Mouse (Mus musculus) heart, postnatal 0 days (tissue): ENCODE data around the gene Otop3. TPM values are rescaled to one million over a fixed set of nuclear protein-coding genes. Genes with fewer than 3 reads are reported as not detected.

Experiments used
- ATAC-seq: fragments of 200-750 bp; cut with Nextera tagmentation; 2 replicates; pipeline ENCODE4 v1.8.0; 2017; ENCODE audit warnings: low read depth, moderate number of reproducible peaks, moderate library complexity; ENCODE audit not compliant: insufficient read depth
- DNase-seq: peaks from one replicate; pipeline ENCODE4 v3.0.0-alpha.2; 2016; ENCODE audit warnings: low spot score
- H3K27ac ChIP-seq: fragments of 300-500 bp; sonication (generic); 2 replicates; pipeline ENCODE4 v1.5.1; 2014; ENCODE audit warnings: low read depth, mild to moderate bottlenecking
- H3K27me3 ChIP-seq: fragments of 300-500 bp; sonication (generic); 2 replicates; pipeline ENCODE4 v1.6.1; 2014; ENCODE audit warnings: low read length, mixed read lengths; ENCODE audit not compliant: control insufficient read depth, insufficient read depth
- H3K36me3 ChIP-seq: fragments of 300-500 bp; sonication (generic); replicated peaks from 2 replicates; pipeline ENCODE4 v1.6.1; 2014; ENCODE audit warnings: low read length, mixed read lengths; ENCODE audit not compliant: control insufficient read depth, insufficient read depth
- H3K4me1 ChIP-seq: fragments of 300-500 bp; sonication (generic); 2 replicates; pipeline ENCODE4 v1.6.1; 2014; ENCODE audit warnings: antibody characterized with exemption; ENCODE audit not compliant: control insufficient read depth, insufficient read depth
- H3K4me2 ChIP-seq: fragments of 300-500 bp; sonication (generic); 2 replicates; pipeline ENCODE4 v1.6.1; 2014; ENCODE audit warnings: low read depth, mild to moderate bottlenecking, low read length, moderate library complexity
- H3K4me3 ChIP-seq: fragments of 300-500 bp; sonication (generic); 2 replicates; pipeline ENCODE4 v1.5.1; 2014; ENCODE audit warnings: low read depth, low read length
- H3K9ac ChIP-seq: fragments of 300-500 bp; sonication (generic); replicated peaks from 2 replicates; pipeline ENCODE4 v1.6.1; 2014; ENCODE audit warnings: low read depth, low read length, mixed read lengths
- H3K9me3 ChIP-seq: fragments of 300-500 bp; sonication (generic); replicated peaks from 2 replicates; pipeline ENCODE4 v1.6.1; 2016; ENCODE audit warnings: low read length; ENCODE audit not compliant: control insufficient read depth
- CTCF ChIP-seq: IDR thresholded peaks from 2 replicates; pipeline ENCODE4 v1.5.1; 2016; ENCODE audit warnings: antibody characterized with exemption, control low read depth, low read depth
- EP300 ChIP-seq: IDR thresholded peaks from 2 replicates; pipeline ENCODE4 v1.6.1; 2016; ENCODE audit warnings: antibody characterized with exemption, low read depth
- WGBS: fragments of 180-500 bp; shearing (Covaris S2); extraction: QIAGEN DNeasy Blood & Tissue Kit; methylation state at CpG from one replicate; pipeline ENCODE4 v1.1.7; 2014; 5-methylcytosine and 5-hydroxymethylcytosine counted together
- polyA plus RNA-seq: library from polyadenylated mRNA; unstranded; fragments of >200 nt; fragmentation: Nextera tagmentation; extraction: Ambion mirVana; gene quantifications from 2 replicates; pipeline ENCODE4 v1.2.1, GENCODE M21; 2015
- total RNA-seq: library from RNA; depleted of rRNA; stranded (reverse); fragments of >200 nt; gene quantifications from 2 replicates; pipeline ENCODE4 v1.2.3, GENCODE M21; 2014; ENCODE audit warnings: low replicate concordance

Otop3 gene
- total and polyA plus RNA-seq, 2 experiments from 2014 or later, result not detected

DNA sequence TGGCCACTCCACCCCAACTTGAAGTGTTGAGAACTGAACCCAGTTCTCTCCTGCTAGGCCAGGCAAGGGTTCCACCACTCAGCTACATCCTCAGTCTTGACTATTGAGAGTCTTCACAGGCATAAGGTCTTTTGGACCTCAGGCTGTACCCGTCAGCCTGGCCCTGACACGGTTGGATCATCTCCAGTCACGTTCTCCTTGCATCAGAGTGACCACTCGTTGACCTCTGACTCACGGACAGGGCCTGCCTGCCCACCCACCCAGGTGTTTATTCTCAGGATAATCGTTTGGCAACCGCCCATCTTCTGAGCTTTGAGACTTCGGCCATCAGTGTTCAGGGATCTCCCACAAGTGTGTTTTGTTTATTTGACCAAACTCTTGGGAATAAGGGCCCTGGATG lies 31.4 kb upstream of the Otop3 start:
- Histone ChIP-seq H3K9me3 (no peaks in the 10 kb centered on the region), H3K27ac (no peak overlapping the region), H3K4me3 (no peak overlapping the region)

DNA sequence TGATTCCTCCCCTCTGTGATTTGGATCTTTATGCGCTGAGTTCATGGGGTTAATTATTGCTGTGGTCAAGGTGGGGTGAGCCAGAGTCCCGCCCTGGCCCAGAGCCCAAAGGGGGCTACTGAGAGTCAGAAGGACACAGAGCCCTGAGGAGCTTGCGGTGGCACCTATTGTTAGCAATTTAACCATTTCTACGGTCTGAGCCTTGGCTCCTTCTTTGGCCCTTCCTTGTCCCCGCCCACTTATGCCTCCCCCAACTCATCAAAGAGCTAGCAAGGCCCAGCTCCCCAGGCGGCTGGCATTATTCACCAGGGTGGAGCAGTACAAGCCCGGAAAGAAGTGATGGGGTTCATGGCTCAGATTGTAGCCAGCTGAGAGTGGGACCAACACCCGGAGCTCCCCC lies 27.7 kb upstream of the Otop3 start, which contains the start of gene Otop2:
Otop2 (plus strand) TSS at position 301 of the 400 bp plus-strand sequence.
- H3K4me3 ChIP-seq, result no peak within 1 kb of the TSS
- H3K27me3 ChIP-seq, result no peaks in the 10 kb centered on the region
- H3K4me1 ChIP-seq, result 0 out of 2 replicates have a peak, but pooled peaks cover 6% of the 10 kb centered on the region
- TF ChIP-seq EP300, result no peak
- no peak for TF ChIP-seq CTCF
- H3K36me3 ChIP-seq, result no peaks in the 10 kb centered on the region
- H3K9me3 ChIP-seq, result no peaks in the 10 kb centered on the region
- 51% methylated on average over 8 of the region's 8 CpGs for WGBS
- no peak within 1 kb of the TSS for H3K27ac ChIP-seq
- no peak within 1 kb of the TSS for H3K9ac ChIP-seq
- H3K4me2 ChIP-seq, result no peak within 1 kb of the TSS
- DNase-seq (no peak), ATAC-seq (no peak)

More for the DNA sequence above, 31.4 kb upstream of the Otop3 start:
- no peak for DNase-seq
- no peak overlapping the region for H3K4me2 ChIP-seq
- H3K27me3 ChIP-seq, result peaks cover 3% of the 10 kb centered on the region; the same call in 1 of the 2 replicates
- no peaks in the 10 kb centered on the region for H3K36me3 ChIP-seq
- no peak overlapping the region for H3K9ac ChIP-seq
- TF ChIP-seq EP300 (no peak), CTCF (no peak)
- WGBS, result 53% methylated on average over 8 of the region's 8 CpGs
- ATAC-seq, result no peak
- no peaks in the 10 kb centered on the region for H3K4me1 ChIP-seq

DNA sequence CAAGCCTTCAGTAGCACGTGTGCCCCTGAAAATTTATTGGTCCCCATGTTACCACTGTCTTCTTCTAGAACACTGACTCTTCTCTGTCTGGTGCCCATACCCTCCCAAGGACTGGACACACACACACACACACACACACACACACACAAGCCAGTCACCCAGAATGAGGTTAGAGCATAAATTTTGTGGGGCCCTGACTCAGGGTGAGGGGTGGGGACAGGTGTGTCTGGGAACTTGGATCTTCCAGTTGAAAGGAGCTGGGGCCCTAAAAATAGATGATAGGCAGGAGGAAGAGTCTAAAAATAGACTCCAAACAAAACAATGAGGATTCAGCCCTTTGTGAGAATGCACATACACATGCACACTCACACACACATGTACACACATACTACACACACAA lies 25.8 kb upstream of the Otop3 start:
- Histone ChIP-seq H3K4me2 (no peak overlapping the region), H3K27ac (no peak overlapping the region), H3K4me1 (0 out of 2 replicates have a peak, but pooled peaks cover 6% of the 10 kb centered on the region), H3K27me3 (peaks cover 11% of the 10 kb centered on the region; the same call in 1 of the 2 replicates), H3K36me3 (no peaks in the 10 kb centered on the region), H3K4me3 (no peak overlapping the region), H3K9me3 (no peaks in the 10 kb centered on the region), H3K9ac (no peak overlapping the region)
- DNase-seq (no peak), ATAC-seq (no peak; the same call in 1 of the 2 replicates)
- 65% methylated on average over 1 of the region's 1 CpGs for WGBS
- TF ChIP-seq CTCF (no peak), EP300 (no peak)

DNA sequence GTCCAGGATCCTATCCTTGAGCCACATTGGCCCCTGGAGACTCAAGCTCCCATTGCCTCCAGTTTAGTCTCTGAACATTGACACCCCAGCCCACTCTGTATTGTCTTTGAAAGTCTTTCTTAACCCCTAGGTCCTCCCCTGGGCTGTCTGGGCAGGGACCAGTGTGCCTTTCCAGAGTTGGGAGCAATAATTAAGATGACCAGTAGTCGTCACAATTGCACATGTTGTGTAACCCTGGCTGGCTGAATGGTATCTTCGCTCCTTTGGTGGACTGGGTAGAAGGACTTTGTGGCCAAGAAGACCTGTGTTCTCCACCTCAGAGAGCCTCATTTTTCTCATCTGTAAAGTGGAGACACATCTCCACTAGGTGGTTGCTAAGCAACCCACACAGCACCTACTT lies 20.3 kb upstream of the Otop3 start:
- TF ChIP-seq EP300 (no peak), CTCF (peak; percentile 39)
- no peak overlapping the region for H3K4me3 ChIP-seq
- DNase-seq (no peak), ATAC-seq (no peak)
- no peaks in the 10 kb centered on the region for H3K36me3 ChIP-seq
- no peak overlapping the region for H3K27ac ChIP-seq
- no peak overlapping the region for H3K9ac ChIP-seq
- WGBS, result 35% methylated on average over 2 of the region's 2 CpGs
- H3K9me3 ChIP-seq, result no peaks in the 10 kb centered on the region
- no peak overlapping the region for H3K4me2 ChIP-seq
- no peaks in the 10 kb centered on the region for H3K4me1 ChIP-seq
- H3K27me3 ChIP-seq, result peaks cover 65% of the 10 kb centered on the region

DNA sequence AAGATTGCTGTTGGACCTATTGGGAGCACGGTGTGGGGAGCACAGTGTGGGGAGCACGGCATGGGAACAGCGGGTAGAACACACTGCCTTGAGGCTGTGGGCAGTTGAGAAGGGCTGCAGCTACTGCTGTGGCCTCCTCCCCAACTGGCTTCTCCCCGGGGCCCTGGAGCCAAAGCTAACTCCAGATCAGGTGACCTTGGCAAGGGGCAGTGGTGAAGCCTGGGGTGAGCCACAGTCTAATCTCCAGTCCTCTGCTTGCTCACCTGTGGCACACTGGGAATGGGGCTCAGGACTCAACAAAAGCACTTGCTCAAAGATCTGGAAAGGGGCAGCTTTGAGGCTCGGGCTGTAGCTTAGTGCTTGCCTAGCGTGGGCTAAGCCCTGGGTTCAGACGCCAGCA lies 17.3 kb upstream of the Otop3 start:
- no peak for ATAC-seq
- H3K4me3 ChIP-seq, result no peak overlapping the region
- H3K27me3 ChIP-seq, result peaks cover 95% of the 10 kb centered on the region
- 52% methylated on average over 7 of the region's 7 CpGs for WGBS
- no peak overlapping the region for H3K27ac ChIP-seq
- no peaks in the 10 kb centered on the region for H3K36me3 ChIP-seq
- H3K4me2 ChIP-seq, result no peak overlapping the region
- H3K4me1 ChIP-seq, result no peaks in the 10 kb centered on the region
- no peak overlapping the region for H3K9ac ChIP-seq
- no peak for DNase-seq
- TF ChIP-seq EP300 (no peak), CTCF (no peak)
- no peaks in the 10 kb centered on the region for H3K9me3 ChIP-seq
